Mouse (Mus musculus): ENCODE measurements around the gene Nkx6-2. TPM values are rescaled to one million over a fixed set of nuclear protein-coding genes. Genes with fewer than 3 reads are reported as not detected.

The Nkx6-2 gene
- not detected for polyA plus RNA-seq (2017; shearing (Covaris generic))

DNA sequence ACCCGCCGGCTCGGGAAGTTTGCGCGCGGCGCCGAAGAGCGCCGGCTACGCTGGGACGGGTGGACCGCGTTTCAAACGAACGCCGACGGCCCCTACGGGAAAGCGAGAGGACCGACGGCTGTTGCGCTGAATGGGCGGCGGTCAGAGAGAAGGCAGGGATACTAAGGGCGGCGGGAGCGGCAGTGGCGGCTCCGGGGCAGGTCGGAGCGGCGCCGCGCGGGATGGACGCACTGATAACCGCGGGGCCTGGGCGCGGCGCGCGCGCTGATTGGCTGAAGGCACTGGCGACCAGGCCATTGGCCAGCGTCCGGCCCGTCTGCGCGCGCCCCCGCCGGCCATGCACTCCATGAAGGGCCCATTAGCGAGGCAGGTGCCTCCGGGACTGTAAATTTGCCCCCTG is at the start of gene Nkx6-2:
Gene Nkx6-2, minus strand, starts transcription at position 203 of the 400 bp plus-strand sequence.

Other genes with a start within 250 kb of the Nkx6-2 start
- gene Inpp5a, start 193.7 kb downstream of the Nkx6-2 start, polyA plus RNA-seq (2017; shearing (Covaris generic)): 8.7 TPM
- gene Cfap46, start 101.0 kb upstream of the Nkx6-2 start, polyA plus RNA-seq (2017; shearing (Covaris generic)): 0.27 TPM

All from inflammation-experienced regulatory T-cells, adult 16 weeks (primary cell).